Mouse (Mus musculus) kidney, adult 2 months (tissue): ENCODE data around the gene Hs6st1. TPM values are rescaled to one million over a fixed set of nuclear protein-coding genes. Genes with fewer than 3 reads are reported as not detected.

Experiments used
- DNase-seq: peaks from one replicate; pipeline ENCODE4 v3.0.0; 2021
- H3K27ac ChIP-seq: fragments of 200-500 bp; 2 replicates; pipeline ENCODE4 v1.5.1; 2012; ENCODE audit warnings: low read depth, low read length, control low read depth, inconsistent platforms; ENCODE audit not compliant: insufficient read depth
- H3K27me3 ChIP-seq: fragments of 200-500 bp; replicated peaks from 2 replicates; pipeline ENCODE4 v1.6.1; 2012; ENCODE audit warnings: mild to moderate bottlenecking, moderate library complexity, low read length, inconsistent platforms; ENCODE audit not compliant: control insufficient read depth, insufficient read depth
- H3K36me3 ChIP-seq: fragments of 200-500 bp; 2 replicates; pipeline ENCODE4 v1.6.1; 2012; ENCODE audit warnings: mild to moderate bottlenecking, moderate library complexity, low read length, inconsistent platforms; ENCODE audit not compliant: control insufficient read depth, insufficient read depth
- H3K4me1 ChIP-seq: fragments of 200-500 bp; 2 replicates; pipeline ENCODE4 v1.6.1; 2011; ENCODE audit warnings: low read length; ENCODE audit not compliant: control insufficient read depth, insufficient read depth
- H3K4me3 ChIP-seq: fragments of 200-500 bp; 2 replicates; pipeline ENCODE4 v1.5.1; 2011; ENCODE audit warnings: mild to moderate bottlenecking, low read depth, low read length, control low read depth; ENCODE audit not compliant: insufficient read depth
- CTCF ChIP-seq: fragments of 200-500 bp; conservative IDR thresholded peaks from 2 replicates; pipeline ENCODE4 v1.5.1; 2011; ENCODE audit warnings: low read depth, mild to moderate bottlenecking, control low read depth, low read length, moderate library complexity, mixed read lengths; ENCODE audit not compliant: insufficient read depth, insufficient read length
- POLR2A ChIP-seq: fragments of 200-500 bp; IDR thresholded peaks from one replicate; pipeline ENCODE4 v1.6.1; 2011; ENCODE audit warnings: low read depth, low read length, control low read depth
- WGBS: fragments of 180-500 bp; shearing (Covaris S2); methylation state at CpG from one replicate; pipeline ENCODE4 v1.1.7; 2018; 5-methylcytosine and 5-hydroxymethylcytosine counted together
- polyA plus RNA-seq: library from polyadenylated mRNA; depleted of rRNA; stranded (reverse); fragments of >200 nt; gene quantifications from 2 replicates; pipeline ENCODE4 v1.2.3, GENCODE M21; 2012

The Hs6st1 gene
- polyA plus RNA-seq, 1 experiment: 123 TPM

DNA sequence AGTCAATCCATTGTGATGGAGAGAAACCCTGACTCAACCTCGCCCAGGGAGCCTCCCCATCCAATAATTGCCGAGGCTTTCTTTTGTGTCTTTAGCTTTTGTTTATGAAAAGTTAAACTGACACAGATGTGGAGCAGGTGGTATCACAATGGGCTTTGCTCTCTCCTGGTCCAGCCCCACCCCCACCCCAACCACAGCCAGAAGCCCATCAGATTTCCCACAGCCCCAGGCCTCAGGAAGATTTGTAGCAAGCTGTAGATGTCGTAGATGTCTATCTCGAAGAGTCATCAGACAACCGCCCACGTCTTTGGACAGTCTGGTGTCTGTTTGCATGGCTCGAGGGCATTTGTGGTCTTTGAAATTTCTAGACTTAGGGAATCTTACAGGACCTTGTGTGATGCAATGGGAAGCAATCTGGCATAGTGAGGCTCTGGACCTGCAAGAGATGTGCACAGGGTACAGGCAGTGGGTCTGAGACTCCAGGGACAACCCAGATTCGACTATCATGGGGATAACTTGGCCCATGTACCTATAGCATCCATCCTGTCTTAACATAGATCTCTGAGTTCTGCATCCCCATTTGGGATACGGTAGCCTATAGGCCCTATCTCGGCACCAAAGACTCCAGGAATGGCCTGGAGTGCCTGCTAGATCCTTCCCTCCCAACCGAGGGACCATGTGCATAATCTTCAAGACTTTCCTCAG, 6.8 kb upstream of the Hs6st1 start:
- Histone ChIP-seq H3K27me3 (no peaks in the 10 kb centered on the region), H3K4me3 (no peak overlapping the region), H3K4me1 (peaks cover 20% of the 10 kb centered on the region), H3K36me3 (no peaks in the 10 kb centered on the region), H3K27ac (no peak overlapping the region)
- TF ChIP-seq POLR2A: no peak
- no peak for TF ChIP-seq CTCF
- WGBS: 92% methylated on average over 11 of the region's 11 CpGs
- no peak for DNase-seq

DNA sequence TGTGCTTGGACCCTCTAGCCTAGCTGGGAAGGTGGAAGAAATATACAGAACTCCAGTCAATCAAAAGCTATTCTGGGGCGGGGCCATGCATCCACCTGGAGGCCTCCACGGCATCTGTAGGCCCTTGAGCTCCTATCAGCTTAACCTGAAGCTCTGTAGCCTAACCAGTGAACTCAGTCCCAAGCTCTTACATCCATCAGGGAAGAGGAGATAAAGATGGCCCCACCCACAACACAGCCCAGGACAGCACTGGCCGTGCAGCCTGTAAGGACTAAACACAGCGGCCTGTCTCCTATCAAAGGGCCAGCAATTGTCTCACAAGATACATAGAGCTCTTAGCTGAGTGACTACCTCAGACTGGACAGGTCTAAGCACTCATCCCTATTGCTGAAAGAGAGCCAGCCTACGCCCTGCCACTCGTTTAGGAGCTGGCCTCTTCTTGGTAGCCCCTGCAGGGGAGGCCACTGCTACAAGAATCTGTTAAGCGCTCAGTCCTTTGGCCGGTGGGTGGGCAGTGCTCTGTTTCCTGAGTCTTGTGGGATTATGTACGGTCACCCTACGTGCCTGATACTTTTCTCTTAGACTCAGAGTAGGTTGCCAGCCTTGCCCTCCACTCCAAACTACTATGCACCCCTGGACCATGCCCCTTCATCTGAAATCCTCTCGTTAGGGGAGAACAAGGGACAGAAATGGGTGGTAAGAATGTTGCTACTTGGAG, 6.0 kb upstream of the Hs6st1 start:
- TF ChIP-seq POLR2A (no peak), CTCF (no peak)
- H3K27ac ChIP-seq: no peak overlapping the region
- H3K4me3 ChIP-seq: no peak overlapping the region
- peaks cover 20% of the 10 kb centered on the region for H3K4me1 ChIP-seq
- no peaks in the 10 kb centered on the region for H3K36me3 ChIP-seq
- DNase-seq: no peak
- H3K27me3 ChIP-seq: no peaks in the 10 kb centered on the region
- 94% methylated on average over 11 of the region's 11 CpGs for WGBS

DNA sequence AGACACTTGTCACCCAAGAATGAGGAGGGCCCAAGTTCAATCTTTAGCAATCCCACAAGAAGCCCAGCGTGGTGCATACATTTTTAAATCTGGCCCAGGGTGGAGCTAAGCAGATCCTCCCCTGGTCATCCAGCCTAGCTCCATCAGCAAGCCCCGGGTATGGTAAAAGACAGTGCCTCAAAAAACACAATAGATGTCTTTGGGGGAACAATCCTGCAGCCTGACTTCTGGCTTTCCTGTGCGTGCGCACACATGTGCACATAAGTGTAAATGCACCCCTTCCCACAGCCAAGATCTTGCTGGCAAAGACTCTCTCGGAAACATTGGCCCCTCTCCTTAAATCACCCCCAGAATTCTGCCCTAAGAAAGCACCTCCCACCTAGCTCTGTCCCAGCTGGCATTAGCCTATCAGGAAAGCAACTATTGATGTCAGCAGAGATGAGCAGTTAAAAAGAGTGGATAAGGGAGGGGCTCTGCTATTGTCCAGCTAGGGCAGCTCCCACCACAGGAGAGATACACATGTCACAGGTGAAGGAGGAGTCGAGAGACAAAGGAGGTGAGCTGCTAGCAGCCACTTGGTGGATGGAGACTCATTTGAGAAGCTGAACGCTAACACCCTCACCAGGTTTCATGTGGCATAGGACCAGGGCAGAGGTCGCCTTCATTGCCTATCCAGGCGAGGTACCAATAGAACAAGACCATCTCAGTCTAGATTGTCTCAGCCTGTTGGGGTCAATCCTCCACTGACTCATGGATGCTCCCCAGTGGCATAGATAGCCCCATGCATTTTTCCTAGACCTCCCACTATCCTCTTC, 5.2 kb upstream of the Hs6st1 start:
- TF ChIP-seq CTCF (no peak), POLR2A (no peak)
- Histone ChIP-seq H3K27me3 (no peaks in the 10 kb centered on the region), H3K36me3 (no peaks in the 10 kb centered on the region), H3K27ac (no peak overlapping the region), H3K4me3 (no peak overlapping the region), H3K4me1 (peaks cover 23% of the 10 kb centered on the region)
- no peak for DNase-seq
- 87% methylated on average over 9 of the region's 9 CpGs for WGBS

DNA sequence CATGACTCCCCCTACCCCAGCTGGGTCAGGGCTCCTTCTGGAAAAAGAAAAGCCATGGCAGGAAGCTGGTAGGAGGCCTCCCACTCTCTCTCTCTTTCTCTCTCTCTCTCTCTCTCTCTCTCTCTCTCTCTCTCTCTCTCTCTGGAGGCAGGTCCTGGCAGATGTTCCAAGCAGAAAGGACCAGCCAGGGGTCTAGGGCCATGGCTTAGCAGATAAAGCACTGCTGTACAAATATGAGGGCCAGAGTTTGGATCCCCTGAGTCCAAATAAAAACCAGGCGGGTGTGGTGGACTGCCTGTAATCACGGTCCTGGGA, 4.6 kb upstream of the Hs6st1 start:
- TF ChIP-seq POLR2A: no peak
- no peak for TF ChIP-seq CTCF
- Histone ChIP-seq H3K4me3 (no peak overlapping the region), H3K27me3 (no peaks in the 10 kb centered on the region), H3K4me1 (peaks cover 23% of the 10 kb centered on the region), H3K27ac (no peak overlapping the region), H3K36me3 (no peaks in the 10 kb centered on the region)
- DNase-seq: no peak
- 81% methylated on average over 2 of the region's 2 CpGs for WGBS

DNA sequence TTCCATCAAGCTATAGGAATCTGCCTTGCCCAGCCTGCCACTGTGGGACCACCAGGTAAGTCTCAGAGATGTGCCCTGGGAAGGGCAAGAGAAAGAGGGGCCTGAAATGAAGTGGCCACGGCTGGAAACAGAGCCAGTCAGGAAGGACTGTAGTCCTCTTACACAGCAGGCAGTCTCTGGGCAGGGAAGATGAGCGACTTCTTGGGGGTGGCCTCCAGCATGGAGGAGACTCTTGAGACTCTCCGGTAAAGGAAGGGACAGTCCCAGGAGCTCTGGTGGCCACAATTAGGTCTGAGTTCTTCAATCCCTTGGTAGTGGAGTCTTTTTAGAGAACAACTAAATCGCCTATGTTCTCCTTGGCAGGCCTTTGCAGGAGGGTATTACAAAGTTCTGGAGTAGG, 4.0 kb upstream of the Hs6st1 start:
- Histone ChIP-seq H3K27me3 (no peaks in the 10 kb centered on the region), H3K4me1 (peaks cover 23% of the 10 kb centered on the region), H3K27ac (peak overlapping the region; percentile 70; the same call in 1 of the 2 replicates), H3K36me3 (no peaks in the 10 kb centered on the region), H3K4me3 (no peak overlapping the region)
- DNase-seq: no peak
- TF ChIP-seq CTCF (no peak), POLR2A (no peak)
- 68% methylated on average over 4 of the region's 4 CpGs for WGBS

DNA sequence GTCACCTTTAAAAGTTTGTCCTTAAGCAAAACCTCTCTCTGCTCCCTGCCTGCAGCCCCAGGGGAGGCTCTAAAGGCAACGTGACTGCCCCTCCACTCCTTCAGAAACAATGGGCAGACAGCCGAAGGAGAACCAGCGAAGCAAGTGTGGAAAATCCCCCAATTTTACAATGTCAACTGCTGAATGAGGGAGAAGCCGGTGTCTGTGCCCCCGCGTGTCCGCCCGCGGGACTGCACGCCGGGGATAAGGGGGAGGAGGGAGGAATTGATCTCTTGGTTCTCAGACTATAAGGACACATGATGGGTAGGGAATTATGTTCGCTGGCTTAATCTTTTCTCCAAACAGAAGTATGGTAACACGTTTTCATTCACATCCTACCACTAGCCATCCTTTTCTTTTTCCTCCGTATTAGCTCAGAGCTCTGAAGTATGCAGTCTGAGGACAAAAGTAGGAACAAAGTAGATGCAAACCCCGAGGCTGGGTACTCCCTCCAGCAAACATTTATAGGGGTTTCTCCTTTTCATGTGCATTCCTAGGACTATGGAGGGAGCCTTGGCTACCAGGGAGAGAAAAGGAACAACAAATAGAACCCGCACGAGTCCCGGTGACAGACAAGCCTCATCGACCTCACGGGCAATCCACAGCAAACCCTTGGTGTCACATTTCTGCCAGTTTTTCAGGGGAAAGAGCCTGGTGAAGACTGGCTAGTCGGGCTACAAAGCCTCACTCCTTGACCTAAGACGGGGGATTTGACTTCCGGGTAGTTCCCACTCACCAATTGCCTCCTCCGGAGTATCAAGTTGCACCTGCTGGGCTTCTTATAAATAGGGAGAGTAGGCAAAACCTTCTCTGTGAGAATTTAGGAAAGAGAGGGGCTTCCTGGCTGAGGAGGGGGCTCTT, 3.1 kb upstream of the Hs6st1 start:
- peak; percentile 97 for DNase-seq
- TF ChIP-seq CTCF (peak; percentile 82), POLR2A (no peak)
- 0 out of 2 replicates have a peak overlapping the region, but pooled peaks have one; percentile 17 for H3K4me3 ChIP-seq
- peak overlapping the region; percentile 70 for H3K27ac ChIP-seq
- no peaks in the 10 kb centered on the region for H3K36me3 ChIP-seq
- 2% methylated on average over 24 of the region's 24 CpGs for WGBS
- H3K4me1 ChIP-seq: peaks cover 21% of the 10 kb centered on the region
- H3K27me3 ChIP-seq: no peaks in the 10 kb centered on the region

DNA sequence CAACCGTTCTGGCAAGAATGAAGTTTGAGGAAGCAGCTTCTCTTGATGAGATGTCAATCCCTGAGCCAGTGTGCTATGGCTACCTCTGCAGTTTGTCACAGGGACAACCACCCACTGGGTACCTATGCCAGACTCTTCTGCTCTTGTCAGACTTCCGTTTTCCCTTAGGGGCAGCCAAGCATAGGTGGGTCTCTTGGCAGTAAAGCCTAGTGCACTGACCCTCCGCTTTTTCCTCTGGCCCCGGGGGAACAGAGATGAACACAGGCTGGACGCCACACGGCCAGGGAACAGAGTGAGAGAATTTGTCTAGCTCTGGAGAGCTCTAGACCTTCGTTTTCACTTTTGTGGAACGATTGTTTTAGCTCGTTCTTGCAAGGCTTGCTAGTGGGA, 2.4 kb upstream of the Hs6st1 start:
- TF ChIP-seq POLR2A: no peak
- TF ChIP-seq CTCF: no peak
- Histone ChIP-seq H3K27ac (0 out of 2 replicates have a peak overlapping the region, but pooled peaks have one; percentile 30), H3K27me3 (no peaks in the 10 kb centered on the region), H3K36me3 (no peaks in the 10 kb centered on the region), H3K4me3 (no peak overlapping the region), H3K4me1 (peaks cover 25% of the 10 kb centered on the region)
- WGBS: 59% methylated on average over 9 of the region's 9 CpGs
- DNase-seq: peak; percentile 9
